18 mouse cellular contexts compared by ENCODE assay signal in genomic region chr1:170576728-170577065, GRCm38 (mm10). TPM values are rescaled to one million over a fixed set of nuclear protein-coding genes. Genes with fewer than 3 reads are reported as not detected.
DNase-seq lines count a peak whose midpoint lies in the region; ATAC-seq and TF ChIP-seq lines count a peak whose summit lies in the region.
"Had no signal": no experiment of that assay in that cellular context is flagged by ENCODE, and none has a peak within 500 bp of the region (broad histone marks: within the 10 kb centered on the region; RNA-seq: fewer than 3 reads in every experiment).

No protein-coding gene starts in this region.

- H3K4me2 ChIP-seq in limb, embryonic 13.5 days (replicated peaks), result no peak overlapping the region
- no peak overlapping the region for H3K4me2 ChIP-seq in hindbrain, embryonic 14.5 days (replicated peaks)
- H3K4me2 ChIP-seq in midbrain, postnatal 0 days (ENCODE audit: low read depth, low read length, poor library complexity, severe bottlenecking), result no peak overlapping the region
- H3K4me2 ChIP-seq: heart, embryonic 12.5 days; limb, embryonic 12.5 days; lung, embryonic 15.5 days had no signal

- no peaks in the 10 kb centered on the region for H3K27me3 ChIP-seq in limb, embryonic 13.5 days
- no peaks in the 10 kb centered on the region for H3K27me3 ChIP-seq in limb, embryonic 10.5 days (ENCODE audit: low read depth, poor library complexity, severe bottlenecking)
- H3K27me3 ChIP-seq in hindbrain, embryonic 14.5 days (ENCODE audit: control insufficient read depth, insufficient read depth, low read length), result no peaks in the 10 kb centered on the region
- H3K27me3 ChIP-seq in midbrain, postnatal 0 days (ENCODE audit: insufficient read depth, low read length), result no peaks in the 10 kb centered on the region
- H3K27me3 ChIP-seq: heart, embryonic 12.5 days; lung, embryonic 15.5 days had no signal

- H3K9me3 ChIP-seq in limb, embryonic 13.5 days, result peaks cover 6% of the 10 kb centered on the region
- H3K9me3 ChIP-seq in limb, embryonic 10.5 days (replicated peaks), result no peaks in the 10 kb centered on the region
- no peaks in the 10 kb centered on the region for H3K9me3 ChIP-seq in hindbrain, embryonic 14.5 days (ENCODE audit: control insufficient read depth, low read length)
- no peaks in the 10 kb centered on the region for H3K9me3 ChIP-seq in midbrain, postnatal 0 days (ENCODE audit: low read length)
- H3K9me3 ChIP-seq: limb, embryonic 12.5 days; lung, embryonic 15.5 days had no signal

- 0 out of 2 replicates have a peak, but pooled peaks cover 5% of the 10 kb centered on the region for H3K36me3 ChIP-seq in limb, embryonic 13.5 days
- H3K36me3 ChIP-seq in limb, embryonic 10.5 days, result no peaks in the 10 kb centered on the region
- no peaks in the 10 kb centered on the region for H3K36me3 ChIP-seq in hindbrain, embryonic 14.5 days (replicated peaks; ENCODE audit: control insufficient read depth, insufficient read depth)
- H3K36me3 ChIP-seq in midbrain, postnatal 0 days (ENCODE audit: insufficient read depth, low read length), result no peaks in the 10 kb centered on the region
- H3K36me3 ChIP-seq: limb, embryonic 12.5 days; lung, embryonic 15.5 days had no signal

- 0 out of 2 replicates have a peak, but pooled peaks have one; percentile 34 for ATAC-seq in limb, embryonic 13.5 days (ENCODE audit: low FRiP score, low read depth)
- ATAC-seq in hindbrain, embryonic 14.5 days (ENCODE audit: low FRiP score), result peak; percentile 47; the same call in 1 of the 2 replicates
- ATAC-seq in midbrain, postnatal 0 days (ENCODE audit: low FRiP score), result no peak

- H3K9ac ChIP-seq in limb, embryonic 13.5 days, result no peak overlapping the region
- H3K9ac ChIP-seq in hindbrain, embryonic 14.5 days, result no peak overlapping the region
- no peak overlapping the region for H3K9ac ChIP-seq in midbrain, postnatal 0 days (replicated peaks; ENCODE audit: low read length, poor library complexity, severe bottlenecking)
- H3K9ac ChIP-seq: heart, embryonic 12.5 days; limb, embryonic 12.5 days; lung, embryonic 15.5 days had no signal

- H3K27ac ChIP-seq in limb, embryonic 13.5 days, result no peak overlapping the region
- no peak overlapping the region for H3K27ac ChIP-seq in limb, embryonic 10.5 days
- no peak overlapping the region for H3K27ac ChIP-seq in hindbrain, embryonic 14.5 days
- no peak overlapping the region for H3K27ac ChIP-seq in midbrain, postnatal 0 days (ENCODE audit: low read depth, low read length)
- H3K27ac ChIP-seq: gastrocnemius, adult 2 months; kidney, postnatal 0 days; limb, embryonic 12.5 days; lung, embryonic 15.5 days; stomach, postnatal 0 days had no signal

- H3K4me1 ChIP-seq in limb, embryonic 13.5 days, result peaks cover 38% of the 10 kb centered on the region
- peaks cover 36% of the 10 kb centered on the region for H3K4me1 ChIP-seq in limb, embryonic 10.5 days
- H3K4me1 ChIP-seq in hindbrain, embryonic 14.5 days (replicated peaks; ENCODE audit: control insufficient read depth, insufficient read depth, low read length), result peaks cover 8% of the 10 kb centered on the region
- H3K4me1 ChIP-seq in midbrain, postnatal 0 days (ENCODE audit: insufficient read depth, low read length), result peaks cover 11% of the 10 kb centered on the region; the same call in 1 of the 2 replicates

- TF ChIP-seq CTCF in midbrain, postnatal 0 days (IDR thresholded peaks at IDR 0.05), result no peak

- WGBS in limb, embryonic 13.5 days, result 51% methylated on average over 6 of the region's 6 CpGs
- 55% methylated on average over 6 of the region's 6 CpGs for WGBS in limb, embryonic 10.5 days
- WGBS in hindbrain, embryonic 14.5 days, result 12% methylated on average over 6 of the region's 6 CpGs
- 17% methylated on average over 6 of the region's 6 CpGs for WGBS in midbrain, postnatal 0 days

- no peak overlapping the region for H3K4me3 ChIP-seq in limb, embryonic 13.5 days
- no peak overlapping the region for H3K4me3 ChIP-seq in limb, embryonic 10.5 days
- H3K4me3 ChIP-seq in hindbrain, embryonic 14.5 days (replicated peaks; ENCODE audit: low read length), result no peak overlapping the region
- no peak overlapping the region for H3K4me3 ChIP-seq in midbrain, postnatal 0 days (ENCODE audit: low read depth, low read length)
- H3K4me3 ChIP-seq: gastrocnemius, adult 2 months; heart, embryonic 12.5 days; limb, embryonic 12.5 days; lung, embryonic 15.5 days had no signal

- DNase-seq in embryo, embryonic 10 days (ENCODE audit: low spot score), result peak; percentile 49
- no peak for DNase-seq in embryo, embryonic 11 days
- no peak for DNase-seq in limb, embryonic 10.5 days (ENCODE audit: low spot score)
- DNase-seq in hindbrain, embryonic 14.5 days (ENCODE audit: low spot score), result no peak
- peak; percentile 33 for DNase-seq in midbrain, postnatal 0 days (ENCODE audit: low spot score)
- DNase-seq in lung, postnatal 36 days, result no peak
- no peak for DNase-seq in ovary, adult 18-20 months (ENCODE audit: low spot score)
- DNase-seq: adrenal gland, postnatal 10 days; cerebellum, postnatal 25 days; gastrocnemius, adult 2 months; layer of hippocampus, adult 9-11 months; thymus, postnatal 4 days had no signal

RNA-seq across cellular contexts. Expression of gene Nos1ap, which starts 13.0 kb away (rescaled TPM):
- polyA plus RNA-seq in limb, embryonic 13.5 days (2015; fragmentation: Nextera tagmentation; extraction: Ambion mirVana), result 13.7 and 15.9 TPM in 2 replicates
- 5.1 and 5.6 TPM in 2 replicates for polyA plus RNA-seq in limb, embryonic 10.5 days (2016; fragmentation: Nextera tagmentation; extraction: Ambion mirVana)
- 14.9 and 18.0 TPM in 2 replicates for polyA plus RNA-seq in hindbrain, embryonic 14.5 days (2014; fragmentation: Nextera tagmentation; extraction: Ambion mirVana)
- total RNA-seq in midbrain, postnatal 0 days (2014; rRNA removed), result 8.8 and 24.0 TPM in 2 replicates
- polyA plus RNA-seq in midbrain, postnatal 0 days (2015; fragmentation: Nextera tagmentation; extraction: Ambion mirVana), result 12.3 and 18.4 TPM in 2 replicates

Comparison
In these comparisons a context has a peak if more than half of its experiments do, and no peak if none do; other contexts are left out.
1. DNase-seq: peak in embryo, embryonic 10 days (single experiment) and midbrain, postnatal 0 days (single experiment); none in embryo, embryonic 11 days (single experiment), limb, embryonic 10.5 days (single experiment), hindbrain, embryonic 14.5 days (single experiment), lung, postnatal 36 days (single experiment) and ovary, adult 18-20 months (single experiment).